Mouse (Mus musculus) MEL (cell line): ENCODE results near the gene Fndc7. TPM values are rescaled to one million over a fixed set of nuclear protein-coding genes. Genes with fewer than 3 reads are reported as not detected.

Experiments used
- DNase-seq: peaks from one replicate; pipeline ENCODE4 v3.0.0; 2011; ENCODE audit warnings: low read depth, low spot score
- H3K27ac ChIP-seq: 2 replicates; pipeline ENCODE4 v1.5.1; 2012; ENCODE audit warnings: low read depth, mild to moderate bottlenecking, control low read depth, low read length, moderate library complexity; ENCODE audit not compliant: control insufficient read depth
- H3K27me3 ChIP-seq, 2 experiments: fragments of 150-350 bp in 1 of 2; sonication (generic) in 1 of 2; 2 replicates each; pipeline ENCODE4 v1.6.1; 2012; ENCODE audit warnings: low read length in 2 of 2, mild to moderate bottlenecking in 2 of 2, improper control_type of control experiment in 1 of 2, moderate library complexity in 1 of 2; ENCODE audit not compliant: insufficient read depth in 2 of 2, control insufficient read depth in 1 of 2
- H3K36me3 ChIP-seq, 2 experiments: 2 replicates each; pipeline ENCODE4 v1.6.1; 2012 to 2014; ENCODE audit warnings: low read length in 2 of 2, improper control_type of control experiment in 1 of 2, inconsistent platforms in 1 of 2, mild to moderate bottlenecking in 1 of 2; ENCODE audit not compliant: insufficient read depth in 2 of 2, control insufficient read depth in 1 of 2
- H3K4me1 ChIP-seq, 2 experiments: fragments of 150-350 bp in 1 of 2; sonication (generic) in 1 of 2; 2 replicates each; pipeline ENCODE4 v1.6.1; 2012; ENCODE audit warnings: low read length in 2 of 2, improper control_type of control experiment in 1 of 2, mild to moderate bottlenecking in 1 of 2; ENCODE audit not compliant: insufficient read depth in 2 of 2, control insufficient read depth in 1 of 2
- H3K4me3 ChIP-seq, 2 experiments: fragments of 150-350 bp in 1 of 2; sonication (generic) in 1 of 2; 2 replicates each; pipeline ENCODE4 v1.5.1; 2012; ENCODE audit warnings: low read depth in 2 of 2, low read length in 2 of 2, mild to moderate bottlenecking in 2 of 2, moderate library complexity in 2 of 2, control low read depth in 1 of 2, improper control_type of control experiment in 1 of 2; ENCODE audit not compliant: control insufficient read depth in 1 of 2, insufficient read depth in 1 of 2
- H3K79me2 ChIP-seq: 2 replicates; pipeline ENCODE4 v1.6.1; 2012; ENCODE audit warnings: mild to moderate bottlenecking, low read length, moderate library complexity; ENCODE audit not compliant: control insufficient read depth, poor library complexity, insufficient read depth
- H3K9ac ChIP-seq: 2 replicates; pipeline ENCODE4 v1.6.1; 2012; ENCODE audit warnings: low read depth, mild to moderate bottlenecking, control low read depth, low read length, moderate library complexity; ENCODE audit not compliant: control insufficient read depth, poor library complexity, severe bottlenecking
- H3K9me3 ChIP-seq: fragments of 150-350 bp; sonication (generic); replicated peaks from 2 replicates; pipeline ENCODE4 v1.6.1; 2012; ENCODE audit warnings: mild to moderate bottlenecking, low read length, improper control_type of control experiment, moderate library complexity; ENCODE audit not compliant: insufficient read depth
- BHLHE40 ChIP-seq: IDR thresholded peaks from 2 replicates; pipeline ENCODE4 v1.6.1; 2012; ENCODE audit warnings: low read depth, mild to moderate bottlenecking, inconsistent platforms, low read length, improper control_type of control experiment, borderline replicate concordance
- CHD2 ChIP-seq: IDR thresholded peaks from 2 replicates; pipeline ENCODE4 v1.6.1; 2011; ENCODE audit warnings: low read length, improper control_type of control experiment
- CTCF ChIP-seq, 3 experiments: IDR thresholded peaks in 2 of 3; conservative IDR thresholded peaks in 1 of 3; 2 replicates each; pipeline ENCODE4 v1.5.1; 2011 to 2012; ENCODE audit warnings: low read length in 3 of 3, low read depth in 2 of 3, mild to moderate bottlenecking in 2 of 3, improper control_type of control experiment in 1 of 3, inconsistent platforms in 1 of 3, mixed read lengths in 1 of 3, moderate library complexity in 1 of 3; ENCODE audit not compliant: control insufficient read depth in 1 of 3, insufficient read depth in 1 of 3, poor library complexity in 1 of 3, severe bottlenecking in 1 of 3
- EP300 ChIP-seq, 2 experiments: IDR thresholded peaks; 2 replicates each; pipeline ENCODE4 v1.6.1; 2011; ENCODE audit warnings: improper control_type of control experiment in 2 of 2, low read length in 2 of 2, low read depth in 1 of 2, mild to moderate bottlenecking in 1 of 2
- GATA1 ChIP-seq: IDR thresholded peaks from 2 replicates; pipeline ENCODE4 v1.6.1; 2011; ENCODE audit warnings: low read depth, low read length, improper control_type of control experiment
- KAT2A ChIP-seq: conservative IDR thresholded peaks from 2 replicates; pipeline ENCODE4 v1.6.1; 2012; ENCODE audit warnings: low read depth, low read length, improper control_type of control experiment, inconsistent platforms
- MAFK ChIP-seq: IDR thresholded peaks from 2 replicates; pipeline ENCODE4 v1.6.1; 2011; ENCODE audit warnings: low read depth, mild to moderate bottlenecking, low read length, improper control_type of control experiment, borderline replicate concordance
- MAZ ChIP-seq: IDR thresholded peaks from 2 replicates; pipeline ENCODE4 v1.6.1; 2012; ENCODE audit warnings: low read depth, mild to moderate bottlenecking, inconsistent platforms, low read length, improper control_type of control experiment
- NELFE ChIP-seq: IDR thresholded peaks from 2 replicates; pipeline ENCODE4 v1.6.1; 2011; ENCODE audit warnings: low read depth, low read length, improper control_type of control experiment
- NRF1 ChIP-seq: IDR thresholded peaks from 2 replicates; pipeline ENCODE4 v1.6.1; 2014; ENCODE audit warnings: low read depth, mild to moderate bottlenecking, inconsistent platforms, low read length, improper control_type of control experiment, moderate library complexity; ENCODE audit not compliant: poor library complexity, insufficient read depth, severe bottlenecking
- POLR2AphosphoS5 ChIP-seq: IDR thresholded peaks from 2 replicates; pipeline ENCODE4 v1.6.1; 2012; ENCODE audit warnings: low read depth, borderline replicate concordance, mild to moderate bottlenecking, inconsistent platforms, low read length, moderate library complexity, mixed read lengths
- RAD21 ChIP-seq: IDR thresholded peaks from 2 replicates; pipeline ENCODE4 v1.6.1; 2011; ENCODE audit warnings: mild to moderate bottlenecking, low read depth, low read length, improper control_type of control experiment
- RCOR1 ChIP-seq: IDR thresholded peaks from 2 replicates; pipeline ENCODE4 v1.6.1; 2012; ENCODE audit warnings: low read depth, mild to moderate bottlenecking, inconsistent platforms, low read length, improper control_type of control experiment
- SIN3A ChIP-seq: IDR thresholded peaks from 2 replicates; pipeline ENCODE4 v1.6.1; 2012; ENCODE audit warnings: low read length, improper control_type of control experiment, inconsistent platforms
- SMC3 ChIP-seq: IDR thresholded peaks from 2 replicates; pipeline ENCODE4 v1.6.1; 2011; ENCODE audit warnings: low read depth, low read length, improper control_type of control experiment
- TCF12 ChIP-seq: IDR thresholded peaks from 2 replicates; pipeline ENCODE4 v1.6.1; 2014; ENCODE audit warnings: low read depth, mild to moderate bottlenecking, inconsistent platforms, low read length, improper control_type of control experiment, moderate library complexity
- ZKSCAN1 ChIP-seq: IDR thresholded peaks from 2 replicates; pipeline ENCODE4 v1.6.1; 2012; ENCODE audit warnings: low read depth, mild to moderate bottlenecking, inconsistent platforms, low read length, improper control_type of control experiment, moderate library complexity
- ZNF384 ChIP-seq: IDR thresholded peaks from 2 replicates; pipeline ENCODE4 v1.6.1; 2012; ENCODE audit warnings: low read depth, mild to moderate bottlenecking, inconsistent platforms, low read length, improper control_type of control experiment
- polyA plus RNA-seq, 2 experiments: library from polyadenylated mRNA; stranded (reverse) in 1 of 2; unstranded in 1 of 2; fragments of >175 nt in 1 of 2; fragments of >200 nt in 1 of 2; gene quantifications; 2 replicates each; pipeline versions ENCODE4 v1.2.1 to v1.2.4; 2012; ENCODE audit warnings: low replicate concordance in 2 of 2, low read depth in 1 of 2; ENCODE audit not compliant: insufficient read length in 2 of 2, insufficient read depth in 1 of 2, missing spikeins in 1 of 2
- total RNA-seq: library from RNA; depleted of rRNA; stranded (reverse); fragments of 300-350 nt; gene quantifications from 2 replicates; pipeline ENCODE4 v1.2.3, GENCODE M21; 2012

Fndc7 gene
- total and polyA plus RNA-seq, 3 experiments, result 0.13 TPM; not detected in 2

DNA sequence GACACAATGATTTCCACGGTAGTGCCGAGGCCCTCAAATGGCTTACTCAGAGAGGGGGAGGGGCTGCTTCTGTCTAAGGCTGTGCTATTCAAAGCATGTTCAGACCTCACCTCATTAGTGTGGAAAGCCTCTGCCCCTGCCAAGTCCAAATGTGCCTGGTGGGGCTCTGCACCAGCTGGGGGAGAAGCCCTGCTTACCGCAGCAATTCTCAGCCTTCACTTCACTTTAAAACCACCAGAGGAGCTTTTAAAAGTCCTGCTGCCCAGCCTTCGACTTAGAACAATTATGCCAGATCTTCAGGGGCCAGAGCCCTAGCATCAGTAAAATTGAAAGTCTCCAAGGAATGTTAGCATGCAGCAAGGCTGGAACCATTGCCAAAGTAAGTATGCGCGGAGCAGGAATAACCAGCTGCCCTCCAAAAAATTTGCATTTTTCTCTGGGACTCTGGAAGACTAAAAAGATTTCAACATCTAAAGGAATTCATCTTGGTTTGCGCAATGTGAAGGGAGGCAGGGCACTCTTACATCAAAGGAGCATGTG lies 31.5 kb downstream of the Fndc7 start:
- no peak overlapping the region for H3K27ac ChIP-seq
- no peaks in the 10 kb centered on the region; a peak in 1 of 4 replicates for H3K27me3 ChIP-seq
- H3K9ac ChIP-seq, result no peak overlapping the region
- no peak for DNase-seq
- H3K79me2 ChIP-seq, result no peaks in the 10 kb centered on the region
- no peaks in the 10 kb centered on the region for H3K9me3 ChIP-seq
- TF ChIP-seq MAFK, result no peak
- TF ChIP-seq NRF1, result no peak
- TF ChIP-seq CHD2, result no peak
- no peak for TF ChIP-seq GATA1
- no peak for TF ChIP-seq ZKSCAN1
- no peak for TF ChIP-seq MAZ
- no peak for TF ChIP-seq CTCF (IDR thresholded peaks at IDR 0.05 in 2 of 3, conservative IDR thresholded peaks at IDR 0.05 in 1 of 3; ENCODE audit: control insufficient read depth in 1 of 3, insufficient read depth in 1 of 3, low read depth in 2 of 3, low read length in 3 of 3, poor library complexity in 1 of 3, severe bottlenecking in 1 of 3)
- no peak for TF ChIP-seq SMC3
- H3K4me1 ChIP-seq, result peaks cover 0 to 8% of the 10 kb centered on the region in 2 experiments; a peak in 1 of 4 replicates
- H3K36me3 ChIP-seq, result peaks cover 0 to 5% of the 10 kb centered on the region in 2 experiments; a peak in 2 of 4 replicates
- no peak overlapping the region for H3K4me3 ChIP-seq

DNA sequence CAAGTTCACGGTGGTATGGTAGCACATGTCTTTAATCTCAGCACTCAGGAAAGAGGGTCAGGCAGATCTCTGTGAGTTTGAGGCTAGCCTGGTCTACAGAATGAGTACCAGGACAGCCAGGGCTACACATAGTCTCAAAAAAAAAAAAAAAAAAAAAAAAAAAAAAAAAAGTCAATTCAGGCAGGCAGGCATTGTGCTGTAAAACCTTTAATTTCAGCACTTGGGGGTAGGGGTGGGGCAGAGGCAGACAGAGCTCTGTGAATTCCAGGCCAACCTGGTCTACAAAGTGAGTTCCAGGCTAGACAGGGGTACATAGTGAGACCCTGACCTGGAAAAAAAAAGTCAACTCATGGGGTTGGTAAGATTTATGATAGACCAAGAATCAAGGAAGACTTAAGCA lies 32.1 kb downstream of the Fndc7 start:
- no peak for DNase-seq
- Histone ChIP-seq H3K9ac (no peak overlapping the region), H3K27me3 (no peaks in the 10 kb centered on the region; a peak in 1 of 4 replicates), H3K36me3 (peaks cover 0 to 5% of the 10 kb centered on the region in 2 experiments; a peak in 2 of 4 replicates), H3K4me3 (no peak overlapping the region), H3K9me3 (no peaks in the 10 kb centered on the region), H3K4me1 (peaks cover 0 to 8% of the 10 kb centered on the region in 2 experiments; a peak in 1 of 4 replicates), H3K79me2 (no peaks in the 10 kb centered on the region), H3K27ac (no peak overlapping the region)
- peak; percentile 32; the same call in 1 of the 2 replicates for TF ChIP-seq ZNF384
- TF ChIP-seq TCF12, result no peak

DNA sequence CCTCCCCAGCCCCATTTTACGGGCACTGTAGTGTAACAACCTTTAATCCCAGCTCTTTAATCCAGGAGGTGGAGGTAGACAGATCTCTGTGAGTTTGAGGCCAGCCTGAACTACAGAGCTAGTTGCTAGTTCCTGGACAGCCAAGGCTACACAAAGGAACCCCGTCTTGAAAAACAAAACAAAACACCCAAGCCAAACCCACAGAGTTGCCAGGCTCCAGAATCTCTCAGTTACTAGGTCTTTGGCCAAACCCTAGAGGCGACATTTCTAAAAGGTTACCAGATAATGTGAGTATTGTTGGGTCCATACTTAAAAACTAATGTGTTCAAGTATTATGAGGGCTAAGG lies 32.7 kb downstream of the Fndc7 start:
- H3K79me2 ChIP-seq, result no peaks in the 10 kb centered on the region
- TF ChIP-seq BHLHE40 (no peak), ZKSCAN1 (no peak), SIN3A (no peak), POLR2AphosphoS5 (no peak), NELFE (no peak), KAT2A (no peak), RCOR1 (no peak), RAD21 (no peak), EP300 (IDR thresholded peaks at IDR 0.05; ENCODE audit: low read depth in 1 of 2, low read length in 2 of 2) (no peak)
- DNase-seq, result no peak
- H3K27me3 ChIP-seq, result no peaks in the 10 kb centered on the region; a peak in 1 of 4 replicates
- no peak overlapping the region for H3K4me3 ChIP-seq
- peaks cover 0 to 5% of the 10 kb centered on the region in 2 experiments; a peak in 2 of 4 replicates for H3K36me3 ChIP-seq
- H3K9me3 ChIP-seq, result no peaks in the 10 kb centered on the region
- H3K9ac ChIP-seq, result no peak overlapping the region
- peaks cover 0 to 8% of the 10 kb centered on the region in 2 experiments; a peak in 1 of 4 replicates for H3K4me1 ChIP-seq
- H3K27ac ChIP-seq, result no peak overlapping the region
